Mouse (Mus musculus) stomach, postnatal 0 days (tissue): ENCODE measurements around the gene Cd248. TPM values are rescaled to one million over a fixed set of nuclear protein-coding genes. Genes with fewer than 3 reads are reported as not detected.

Source experiments
- ATAC-seq: fragments of 200-750 bp; cut with Nextera tagmentation; 2 replicates; pipeline ENCODE4 v1.8.0; 2017; ENCODE audit not compliant: low FRiP score, low TSS enrichment
- DNase-seq: peaks from one replicate; pipeline ENCODE4 v3.0.0-alpha.2; 2016; ENCODE audit warnings: low spot score
- H3K27ac ChIP-seq: fragments of 300-500 bp; sonication (generic); replicated peaks from 2 replicates; pipeline ENCODE4 v1.5.1; 2014; ENCODE audit warnings: mild to moderate bottlenecking, control low read depth
- H3K27me3 ChIP-seq: fragments of 300-500 bp; sonication (generic); 2 replicates; pipeline ENCODE4 v1.6.1; 2014; ENCODE audit warnings: low read length; ENCODE audit not compliant: control insufficient read depth, insufficient read depth
- H3K36me3 ChIP-seq: fragments of 300-500 bp; sonication (generic); 2 replicates; pipeline ENCODE4 v1.6.1; 2014; ENCODE audit warnings: low read length, mixed read lengths; ENCODE audit not compliant: control insufficient read depth, insufficient read depth
- H3K4me1 ChIP-seq: fragments of 300-500 bp; sonication (generic); replicated peaks from 2 replicates; pipeline ENCODE4 v1.6.1; 2014; ENCODE audit warnings: antibody characterized with exemption; ENCODE audit not compliant: control insufficient read depth, insufficient read depth
- H3K4me2 ChIP-seq: fragments of 300-500 bp; sonication (generic); replicated peaks from 2 replicates; pipeline ENCODE4 v1.6.1; 2014; ENCODE audit warnings: low read depth, mild to moderate bottlenecking, control low read depth, moderate library complexity
- H3K4me3 ChIP-seq: fragments of 300-500 bp; sonication (generic); 2 replicates; pipeline ENCODE4 v1.5.1; 2014; ENCODE audit warnings: low read depth, low read length, control low read depth
- H3K9ac ChIP-seq: fragments of 300-500 bp; sonication (generic); 2 replicates; pipeline ENCODE4 v1.6.1; 2014; ENCODE audit warnings: mild to moderate bottlenecking, low read length, control low read depth, mixed read lengths
- H3K9me3 ChIP-seq: fragments of 300-500 bp; sonication (generic); 2 replicates; pipeline ENCODE4 v1.6.1; 2016; ENCODE audit warnings: low read length; ENCODE audit not compliant: control insufficient read depth
- CTCF ChIP-seq: IDR thresholded peaks from 2 replicates; pipeline ENCODE4 v1.5.1; 2016; ENCODE audit warnings: antibody characterized with exemption, low read depth, mild to moderate bottlenecking, moderate library complexity
- EP300 ChIP-seq: optimal IDR thresholded peaks from 2 replicates; pipeline ENCODE3; 2016; ENCODE audit warnings: antibody characterized with exemption
- WGBS: fragments of 180-500 bp; shearing (Covaris S2); extraction: QIAGEN DNeasy Blood & Tissue Kit; methylation state at CpG from one replicate; pipeline ENCODE4 v1.1.7; 2014; 5-methylcytosine and 5-hydroxymethylcytosine counted together
- polyA plus RNA-seq: library from polyadenylated mRNA; unstranded; fragments of >200 nt; fragmentation: Nextera tagmentation; extraction: Ambion mirVana; gene quantifications from 2 replicates; pipeline ENCODE4 v1.2.1, GENCODE M21; 2015

The Cd248 gene
- polyA plus RNA-seq = 31.6 and 39.5 TPM in 2 replicates

- TF ChIP-seq CTCF (no peak), EP300 (no peak)
- peak within 1 kb of the TSS; percentile 60 for H3K4me3 ChIP-seq
- peak within 1 kb of the TSS; percentile 73 for H3K4me2 ChIP-seq
- ATAC-seq = peak; percentile 46; the same call in 1 of the 2 replicates
- H3K36me3 ChIP-seq = no peaks in the 10 kb centered on the region
- H3K9me3 ChIP-seq = no peaks in the 10 kb centered on the region
- H3K27me3 ChIP-seq = no peaks in the 10 kb centered on the region; the same call in 1 of the 2 replicates
- peak within 1 kb of the TSS; percentile 93 for H3K27ac ChIP-seq
- 1% methylated on average over 52 of the region's 56 CpGs for WGBS
- DNase-seq = peak; percentile 70
- peak within 1 kb of the TSS; percentile 68 for H3K9ac ChIP-seq
- peaks cover 9% of the 10 kb centered on the region; the same call in 1 of the 2 replicates for H3K4me1 ChIP-seq
Observed at GRCm38 (mm10) chr19:5067867-5068569, at the start of gene Cd248. TSS of gene Cd248 (plus strand) at chr19:5068078.

- H3K4me2 ChIP-seq = no peak overlapping the region
- H3K27me3 ChIP-seq = no peaks in the 10 kb centered on the region
- no peak for TF ChIP-seq CTCF
- TF ChIP-seq EP300 = no peak
- ATAC-seq = no peak
- H3K36me3 ChIP-seq = no peaks in the 10 kb centered on the region
- no peaks in the 10 kb centered on the region for H3K9me3 ChIP-seq
- 0 out of 2 replicates have a peak, but pooled peaks cover 3% of the 10 kb centered on the region for H3K4me1 ChIP-seq
- no peak overlapping the region for H3K9ac ChIP-seq
- DNase-seq = no peak
- peak overlapping the region; percentile 40; the same call in 1 of the 2 replicates for H3K27ac ChIP-seq
- 63% methylated on average over 3 of the region's 3 CpGs for WGBS
- no peak overlapping the region for H3K4me3 ChIP-seq
Observed at GRCm38 (mm10) chr19:5018191-5018590, 49.7 kb upstream of the Cd248 start.

GRCm38 (mm10) chr19:5021416-5021815 lies 46.5 kb upstream of the Cd248 start:
- H3K36me3 ChIP-seq = no peaks in the 10 kb centered on the region
- H3K4me1 ChIP-seq = peaks cover 5% of the 10 kb centered on the region; the same call in 1 of the 2 replicates
- no peak overlapping the region for H3K4me3 ChIP-seq
- DNase-seq (no peak), ATAC-seq (no peak)
- no peak overlapping the region for H3K9ac ChIP-seq
- no peaks in the 10 kb centered on the region for H3K27me3 ChIP-seq
- no peak for TF ChIP-seq EP300
- no peak for TF ChIP-seq CTCF
- 91% methylated on average over 2 of the region's 2 CpGs for WGBS
- H3K4me2 ChIP-seq = no peak overlapping the region
- no peak overlapping the region for H3K27ac ChIP-seq
- H3K9me3 ChIP-seq = no peaks in the 10 kb centered on the region

- Histone ChIP-seq H3K4me1 (peaks cover 3% of the 10 kb centered on the region; the same call in 1 of the 2 replicates), H3K27me3 (no peaks in the 10 kb centered on the region), H3K4me2 (peak within 1 kb of the TSS; percentile 99), H3K4me3 (peak within 1 kb of the TSS; percentile 70), H3K27ac (peak within 1 kb of the TSS; percentile 78), H3K36me3 (no peaks in the 10 kb centered on the region; the same call in 1 of the 2 replicates), H3K9ac (peak within 1 kb of the TSS; percentile 67), H3K9me3 (no peaks in the 10 kb centered on the region)
- ATAC-seq (peak; percentile 94), DNase-seq (peak; percentile 94)
- peak; percentile 27; the same call in 1 of the 2 replicates for TF ChIP-seq CTCF
- no peak for TF ChIP-seq EP300
- under 1% methylated on average over 55 of the region's 62 CpGs for WGBS
Observed at GRCm38 (mm10) chr19:5023621-5024479, 44.0 kb upstream of the Cd248 start, which contains the start of gene Slc29a2. TSS of gene Slc29a2 (plus strand) at chr19:5023860.

GRCm38 (mm10) chr19:5026111-5026510 lies 41.8 kb upstream of the Cd248 start:
- Histone ChIP-seq H3K4me1 (peaks cover 3% of the 10 kb centered on the region; the same call in 1 of the 2 replicates), H3K9ac (no peak overlapping the region), H3K27me3 (no peaks in the 10 kb centered on the region), H3K9me3 (no peaks in the 10 kb centered on the region), H3K4me2 (no peak overlapping the region), H3K27ac (no peak overlapping the region), H3K36me3 (no peaks in the 10 kb centered on the region; the same call in 1 of the 2 replicates), H3K4me3 (no peak overlapping the region)
- WGBS = 94% methylated on average over 8 of the region's 8 CpGs
- ATAC-seq = no peak
- DNase-seq = no peak
- TF ChIP-seq EP300 = no peak
- no peak for TF ChIP-seq CTCF
